Mouse (Mus musculus) neural tube, postnatal 0 days (tissue): ENCODE data around the gene Gm21425. TPM values are rescaled to one million over a fixed set of nuclear protein-coding genes. Genes with fewer than 3 reads are reported as not detected.

Experiments
- polyA plus RNA-seq: library from polyadenylated mRNA; unstranded; fragments of >200 nt; fragmentation: Nextera tagmentation; extraction: Ambion mirVana; gene quantifications from 2 replicates; pipeline ENCODE4 v1.2.1, GENCODE M21; 2015

Gene Gm21425
- not detected in 2 replicates for polyA plus RNA-seq

GRCm38 (mm10) chrY:13161668-13162067 lies at the start of gene Gm21425:
Gene Gm21425, plus strand, starts transcription at chrY:13161968.

GRCm38 (mm10) chrY:13133392-13133791 lies 28.4 kb upstream of the Gm21425 start, which contains the start of gene Gm21891:
Gene Gm21891, minus strand, starts transcription at chrY:13133492.

Other genes with a start within 250 kb of the Gm21425 start
- gene Gm20807, start 119.1 kb upstream of the Gm21425 start, polyA plus RNA-seq = not detected in 2 replicates
- gene Gm21891, start 28.5 kb upstream of the Gm21425 start, polyA plus RNA-seq = not detected in 2 replicates
- not detected in 2 replicates for gene Gm21828, start 62.0 kb downstream of the Gm21425 start, polyA plus RNA-seq
- gene Gm21440, start 90.4 kb downstream of the Gm21425 start, polyA plus RNA-seq = not detected in 2 replicates
- gene Gm21454, start 90.5 kb downstream of the Gm21425 start, polyA plus RNA-seq = not detected in 2 replicates
- gene Gm21725, start 187.1 kb downstream of the Gm21425 start, polyA plus RNA-seq = not detected in 2 replicates